Mouse (Mus musculus) kidney, adult 2 months (tissue): Measurements from ENCODE around the gene Gm45716.

Experiments used
- CTCF ChIP-seq: fragments of 200-500 bp; conservative IDR thresholded peaks from 2 replicates; pipeline ENCODE4 v1.5.1; 2011; ENCODE audit warnings: low read depth, mild to moderate bottlenecking, control low read depth, low read length, moderate library complexity, mixed read lengths; ENCODE audit not compliant: insufficient read depth, insufficient read length
- POLR2A ChIP-seq: fragments of 200-500 bp; IDR thresholded peaks from one replicate; pipeline ENCODE4 v1.6.1; 2011; ENCODE audit warnings: low read depth, low read length, control low read depth

DNA sequence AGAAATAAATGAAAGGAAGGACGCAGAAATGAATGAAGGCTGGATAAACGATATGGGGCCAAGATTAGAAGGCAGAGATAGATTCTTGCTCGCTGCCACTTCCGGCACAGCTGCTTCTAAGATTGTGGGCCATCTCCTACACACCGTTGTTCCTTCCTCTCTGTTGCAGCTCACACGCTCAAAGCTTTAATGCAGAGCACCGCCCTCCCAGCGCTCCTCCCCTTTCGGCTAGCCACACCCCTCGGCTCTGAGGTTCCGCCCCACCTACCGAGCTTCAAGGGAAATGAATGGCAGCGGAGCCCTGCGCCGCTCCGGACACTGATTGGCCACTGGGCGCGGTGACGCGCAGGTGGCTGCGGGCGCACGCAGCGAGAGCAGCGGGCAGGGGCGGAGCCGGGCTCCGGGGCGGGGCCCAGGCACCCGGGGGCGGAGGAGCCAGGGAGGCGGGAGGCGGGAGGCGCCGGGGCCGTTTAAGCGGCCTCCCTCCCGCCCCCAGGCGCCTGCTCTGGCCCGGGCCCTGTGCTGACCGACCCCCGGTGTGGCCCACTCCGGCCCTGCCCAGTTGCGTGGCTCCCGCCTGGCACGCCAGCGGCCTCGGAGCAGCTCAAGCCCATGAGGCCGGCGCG is 61.7 kb downstream of the Gm45716 start, which contains the start of gene Mmd:
- TF ChIP-seq POLR2A = peak; percentile 40
- no peak for TF ChIP-seq CTCF
